Mouse (Mus musculus): ENCODE measurements around the gene Fgfr2. TPM values are rescaled to one million over a fixed set of nuclear protein-coding genes. Genes with fewer than 3 reads are reported as not detected.

The Fgfr2 gene
- polyA plus RNA-seq, 1 experiment from 2014 or later, result 121 TPM

DNA sequence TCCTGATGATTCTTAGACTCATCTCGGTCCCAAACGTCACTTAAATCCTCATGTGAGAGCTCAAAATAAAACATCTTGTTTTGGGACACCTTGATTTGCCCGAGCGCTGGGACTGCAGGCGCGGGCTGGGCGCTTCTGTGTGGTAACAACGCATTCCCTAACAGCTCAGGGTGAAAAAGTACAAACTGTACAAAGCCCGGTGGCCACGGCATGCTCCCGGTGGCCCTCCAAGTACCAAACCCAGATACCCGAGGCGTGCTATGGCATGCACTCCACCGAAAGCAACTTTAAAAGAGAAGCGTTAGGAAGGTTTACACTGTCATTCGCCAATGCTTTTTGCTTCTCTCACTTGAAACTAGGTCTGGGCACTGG lies 2187.7 kb downstream of the Fgfr2 start:
- peak overlapping the region; percentile 50; the same call in 1 of the 2 replicates for H3K9ac ChIP-seq

DNA sequence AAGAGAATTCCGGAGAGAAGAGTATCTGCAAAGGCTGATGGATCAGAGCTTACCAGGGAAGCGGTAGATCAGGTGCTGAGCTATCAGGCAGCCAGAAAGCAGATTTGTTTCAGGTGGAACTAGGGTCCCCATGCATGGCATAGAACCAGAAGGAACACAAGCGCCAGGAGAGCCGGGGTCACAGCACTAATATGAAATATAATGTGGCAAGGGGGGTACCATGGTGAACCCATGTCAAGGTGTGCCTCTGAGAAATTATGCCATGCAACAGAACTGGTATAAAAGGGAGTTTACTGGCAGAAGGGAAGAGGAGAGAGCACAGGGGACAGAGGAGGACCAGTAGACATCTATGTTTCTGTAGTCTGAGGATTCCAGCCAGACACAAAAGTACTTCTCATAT lies 2188.5 kb downstream of the Fgfr2 start:
- Histone ChIP-seq H3K9me3 (no peaks in the 10 kb centered on the region), H3K4me3 (no peak overlapping the region), H3K9ac (no peak overlapping the region), H3K27me3 (peaks cover 72% of the 10 kb centered on the region), H3K36me3 (no peaks in the 10 kb centered on the region), H3K4me1 (peaks cover 10% of the 10 kb centered on the region), H3K27ac (no peak overlapping the region), H3K4me2 (replicated peaks) (no peak overlapping the region)
- WGBS, result 88% methylated on average over 4 of the region's 4 CpGs
- ATAC-seq (ENCODE audit: insufficient number of reproducible peaks, insufficient read depth, low FRiP score, low TSS enrichment), result no peak

More for the DNA sequence above, 2187.7 kb downstream of the Fgfr2 start:
- Histone ChIP-seq H3K9me3 (no peaks in the 10 kb centered on the region), H3K27ac (no peak overlapping the region), H3K4me2 (replicated peaks) (peak overlapping the region; percentile 79), H3K27me3 (peaks cover 72% of the 10 kb centered on the region), H3K36me3 (no peaks in the 10 kb centered on the region), H3K4me1 (peaks cover 10% of the 10 kb centered on the region), H3K4me3 (peak overlapping the region; percentile 54)
- 14% methylated on average over 16 of the region's 16 CpGs for WGBS
- ATAC-seq (ENCODE audit: insufficient number of reproducible peaks, insufficient read depth, low FRiP score, low TSS enrichment), result no peak

DNA sequence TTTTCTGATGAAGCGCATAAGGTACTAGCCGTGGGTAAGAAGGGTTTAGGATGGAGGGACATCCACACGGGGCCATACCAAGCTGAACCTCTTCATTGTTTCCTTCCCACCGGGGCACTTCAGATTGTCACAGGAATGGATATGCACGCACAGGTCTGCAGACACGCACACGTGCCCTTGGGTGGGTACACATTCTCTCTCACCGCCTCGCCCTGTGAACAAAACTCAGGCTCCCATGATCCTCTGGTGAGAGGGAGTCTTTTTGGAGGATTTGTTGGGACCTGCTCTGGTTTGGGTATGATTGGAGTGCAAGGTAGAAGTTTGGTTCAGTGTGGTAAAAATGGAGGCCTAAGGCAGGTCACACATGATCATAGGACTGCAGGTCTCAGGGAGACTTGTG lies 2190.2 kb downstream of the Fgfr2 start:
- Histone ChIP-seq H3K4me2 (replicated peaks) (no peak overlapping the region), H3K4me1 (peaks cover 10% of the 10 kb centered on the region), H3K9me3 (no peaks in the 10 kb centered on the region), H3K36me3 (no peaks in the 10 kb centered on the region), H3K9ac (no peak overlapping the region), H3K27ac (no peak overlapping the region), H3K4me3 (no peak overlapping the region), H3K27me3 (peaks cover 56% of the 10 kb centered on the region)
- 85% methylated on average over 9 of the region's 9 CpGs for WGBS
- ATAC-seq (ENCODE audit: insufficient number of reproducible peaks, insufficient read depth, low FRiP score, low TSS enrichment), result no peak

DNA sequence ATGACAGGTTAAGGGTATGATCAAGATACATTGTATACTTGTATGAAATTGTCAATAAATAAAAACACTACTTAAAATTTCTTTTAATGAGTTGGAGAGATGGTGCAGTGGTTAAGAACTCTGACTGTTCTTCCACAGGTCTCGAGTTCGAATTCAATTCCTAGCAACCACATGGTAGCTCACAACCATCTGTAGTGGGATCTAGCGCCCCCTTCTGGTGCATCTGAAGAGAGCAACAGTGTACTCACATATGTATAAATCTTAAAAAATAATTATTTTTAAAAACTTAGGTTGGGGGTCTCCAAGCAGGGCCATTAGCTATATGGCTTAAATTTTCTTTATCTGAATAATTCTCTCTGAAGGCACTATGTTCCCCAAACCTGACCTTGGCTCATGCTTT lies 2192.7 kb downstream of the Fgfr2 start:
- 61% methylated on average over 3 of the region's 3 CpGs for WGBS
- H3K4me1 ChIP-seq, result no peaks in the 10 kb centered on the region
- H3K36me3 ChIP-seq, result no peaks in the 10 kb centered on the region
- no peak overlapping the region for H3K27ac ChIP-seq
- no peak overlapping the region for H3K4me3 ChIP-seq
- no peak overlapping the region for H3K4me2 ChIP-seq (replicated peaks)
- no peaks in the 10 kb centered on the region for H3K9me3 ChIP-seq
- no peak overlapping the region for H3K9ac ChIP-seq
- peaks cover 30% of the 10 kb centered on the region for H3K27me3 ChIP-seq
- ATAC-seq (ENCODE audit: insufficient number of reproducible peaks, insufficient read depth, low FRiP score, low TSS enrichment), result no peak

DNA sequence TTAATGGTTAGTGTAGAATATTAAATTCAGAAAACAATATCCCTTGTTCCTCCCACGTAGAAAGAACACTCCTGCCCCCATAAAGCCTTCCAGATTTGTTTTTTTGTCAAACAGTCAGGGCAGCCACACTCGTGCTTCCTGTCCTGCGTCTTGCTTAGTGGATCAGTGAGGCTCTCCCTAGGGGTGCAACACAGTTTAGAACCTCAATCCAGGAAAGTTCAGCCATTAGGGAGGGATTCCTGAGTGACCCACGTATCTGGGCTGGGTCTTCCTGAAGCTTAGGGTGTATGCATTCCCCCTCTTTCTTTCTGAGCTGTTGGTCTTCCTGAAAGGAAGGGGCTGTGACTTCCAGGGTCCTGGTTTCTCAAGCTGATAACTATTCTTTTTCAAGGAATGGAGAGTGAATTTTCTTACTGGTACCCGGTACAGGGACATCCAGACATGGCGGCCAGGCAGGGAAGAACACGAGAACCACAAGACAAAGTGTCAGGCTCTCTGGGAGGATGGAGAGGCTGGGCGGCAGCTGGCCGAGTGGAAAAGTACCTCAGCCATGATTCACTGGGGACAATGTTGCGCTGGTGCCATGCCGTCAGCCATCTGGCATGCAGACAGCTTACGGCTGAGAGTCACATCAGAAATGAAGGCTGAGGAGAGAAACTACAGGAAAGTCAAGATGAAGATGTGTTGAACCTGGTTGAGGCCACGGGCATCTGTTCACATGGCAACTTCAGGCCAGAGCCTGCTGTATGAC lies 2200.0 kb downstream of the Fgfr2 start:
- no peak for ATAC-seq (ENCODE audit: insufficient number of reproducible peaks, insufficient read depth, low FRiP score, low TSS enrichment)
- Histone ChIP-seq H3K9me3 (no peaks in the 10 kb centered on the region), H3K4me3 (no peak overlapping the region), H3K27me3 (no peaks in the 10 kb centered on the region), H3K4me2 (replicated peaks) (no peak overlapping the region), H3K27ac (no peak overlapping the region), H3K36me3 (no peaks in the 10 kb centered on the region), H3K4me1 (no peaks in the 10 kb centered on the region), H3K9ac (no peak overlapping the region)
- WGBS, result 64% methylated on average over 13 of the region's 13 CpGs

DNA sequence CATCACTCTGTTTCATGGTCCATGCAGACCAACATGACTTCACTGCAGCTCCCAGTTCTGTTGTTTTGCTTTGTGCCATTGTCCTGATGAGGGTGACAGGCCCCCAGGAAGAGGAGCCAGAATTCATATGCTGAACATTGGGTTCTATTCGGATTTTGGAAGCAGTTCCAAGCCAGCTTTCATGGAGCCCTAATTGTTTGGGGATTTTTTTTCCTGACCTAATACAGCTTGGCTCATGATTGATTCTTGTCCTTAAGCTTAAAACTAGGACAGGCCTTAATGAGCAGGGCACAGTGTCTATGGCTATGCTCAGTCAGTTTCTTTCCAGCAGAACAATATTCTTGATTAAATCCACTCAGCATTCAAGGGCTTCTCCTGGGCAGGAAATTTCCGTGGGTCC lies 2204.9 kb downstream of the Fgfr2 start:
- no peak overlapping the region for H3K4me3 ChIP-seq
- no peak overlapping the region for H3K9ac ChIP-seq
- WGBS, result 61% methylated on average over 2 of the region's 2 CpGs
- H3K4me1 ChIP-seq, result no peaks in the 10 kb centered on the region
- H3K27me3 ChIP-seq, result no peaks in the 10 kb centered on the region
- no peak overlapping the region for H3K4me2 ChIP-seq (replicated peaks)
- no peaks in the 10 kb centered on the region for H3K9me3 ChIP-seq
- no peak for ATAC-seq (ENCODE audit: insufficient number of reproducible peaks, insufficient read depth, low FRiP score, low TSS enrichment)
- H3K27ac ChIP-seq, result no peak overlapping the region
- H3K36me3 ChIP-seq, result no peaks in the 10 kb centered on the region

DNA sequence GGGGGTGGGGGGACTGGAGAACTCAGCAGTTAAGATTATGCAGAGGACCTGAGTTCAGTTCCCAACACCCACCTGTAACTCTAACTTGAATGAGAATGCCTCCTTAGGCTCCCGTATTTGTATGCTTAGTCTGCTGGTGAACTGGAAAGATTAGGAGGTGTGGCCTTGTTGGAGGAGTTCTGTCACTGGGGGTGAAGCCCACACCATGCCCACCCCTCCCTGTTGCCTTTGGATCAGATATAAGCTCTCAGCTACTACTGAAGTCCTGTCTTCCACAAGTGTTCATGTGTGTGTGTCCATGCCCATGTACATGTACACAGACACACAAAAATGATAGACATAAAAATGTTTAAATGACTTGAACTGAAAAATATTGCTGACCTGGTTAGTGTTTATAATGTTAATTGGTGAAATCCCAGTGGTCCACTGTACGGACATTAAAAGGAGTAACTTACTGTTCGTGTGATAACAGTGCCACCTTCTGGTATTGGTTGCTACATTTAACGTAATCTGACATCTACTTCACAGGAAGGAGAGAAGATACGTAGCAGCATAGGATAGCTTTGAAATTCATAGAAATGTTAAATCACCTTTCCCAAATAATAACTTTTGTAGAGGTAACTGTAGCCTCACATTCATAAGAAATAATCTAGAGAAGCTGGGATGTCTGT lies 2208.3 kb downstream of the Fgfr2 start:
- ATAC-seq (ENCODE audit: insufficient number of reproducible peaks, insufficient read depth, low FRiP score, low TSS enrichment), result no peak
- Histone ChIP-seq H3K36me3 (0 out of 2 replicates have a peak, but pooled peaks cover 12% of the 10 kb centered on the region), H3K4me1 (no peaks in the 10 kb centered on the region), H3K27me3 (no peaks in the 10 kb centered on the region), H3K9me3 (no peaks in the 10 kb centered on the region), H3K4me3 (no peak overlapping the region), H3K27ac (no peak overlapping the region), H3K9ac (no peak overlapping the region), H3K4me2 (replicated peaks) (no peak overlapping the region)
- WGBS, result 50% methylated on average over 5 of the region's 5 CpGs

DNA sequence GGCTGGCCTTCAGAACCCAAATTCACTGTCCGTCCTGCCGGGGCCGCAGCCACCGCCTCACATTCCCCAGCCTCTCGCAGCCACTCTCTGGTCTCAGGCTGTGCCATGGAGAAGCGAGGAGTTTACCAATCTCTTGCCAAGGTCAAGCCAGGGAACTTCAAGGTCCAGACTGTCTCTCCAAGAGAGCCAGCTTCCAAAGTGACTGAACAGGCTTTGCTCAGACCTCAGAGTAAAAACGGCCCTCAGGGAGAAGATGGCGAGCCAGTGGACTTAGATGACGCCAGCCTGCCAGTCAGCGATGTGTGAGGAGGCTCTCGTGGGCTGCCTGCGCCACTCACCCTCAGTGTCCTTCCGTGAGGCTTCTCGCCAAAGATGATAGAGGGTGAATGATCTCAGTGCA lies 2212.3 kb downstream of the Fgfr2 start:
- Histone ChIP-seq H3K27ac (no peak overlapping the region), H3K27me3 (no peaks in the 10 kb centered on the region), H3K9me3 (no peaks in the 10 kb centered on the region), H3K4me2 (replicated peaks) (no peak overlapping the region), H3K4me1 (no peaks in the 10 kb centered on the region), H3K9ac (no peak overlapping the region), H3K36me3 (peaks cover 22% of the 10 kb centered on the region; the same call in 1 of the 2 replicates), H3K4me3 (no peak overlapping the region)
- 92% methylated on average over 14 of the region's 14 CpGs for WGBS
- ATAC-seq (ENCODE audit: insufficient number of reproducible peaks, insufficient read depth, low FRiP score, low TSS enrichment), result no peak

DNA sequence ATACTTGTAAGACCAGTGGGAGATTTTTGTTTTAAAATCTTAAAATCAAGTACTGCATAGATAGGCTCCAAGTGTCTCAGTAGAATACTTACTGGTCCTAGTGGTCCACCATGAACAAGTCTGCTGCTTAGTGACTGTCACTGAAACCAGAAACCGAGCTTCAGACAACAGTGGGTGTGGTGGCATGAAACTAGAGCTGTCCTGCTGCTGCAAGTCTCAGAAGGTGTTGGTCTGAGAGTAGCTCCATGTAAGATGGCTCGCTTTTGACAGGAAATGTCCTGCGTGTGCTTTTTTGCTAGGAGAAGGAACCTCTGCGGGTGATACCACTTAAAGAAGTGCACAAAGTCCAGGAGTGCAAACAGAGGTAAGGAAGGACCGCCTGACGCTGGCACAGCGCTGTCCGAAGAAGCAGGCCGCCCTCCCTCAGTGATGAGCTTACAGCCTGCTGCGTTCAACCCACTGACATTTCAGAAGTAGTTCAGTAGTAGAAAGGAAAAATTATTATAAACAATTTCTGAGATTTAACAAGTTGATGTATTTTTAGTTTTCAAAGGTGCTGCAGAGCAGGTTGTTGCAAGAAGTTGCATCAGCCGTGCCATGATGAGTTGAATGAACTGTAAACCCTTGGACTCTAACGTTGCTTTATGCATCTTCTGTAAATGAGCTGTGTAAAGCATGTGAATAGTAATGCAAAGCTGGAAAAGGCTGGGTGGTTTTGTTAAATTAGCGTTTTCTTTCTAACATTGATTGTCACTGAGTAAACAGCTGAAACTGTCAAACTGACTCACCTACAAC lies 2218.4 kb downstream of the Fgfr2 start:
- 87% methylated on average over 13 of the region's 13 CpGs for WGBS
- no peaks in the 10 kb centered on the region for H3K4me1 ChIP-seq
- no peak overlapping the region for H3K9ac ChIP-seq
- H3K36me3 ChIP-seq, result peaks cover 14% of the 10 kb centered on the region
- ATAC-seq (ENCODE audit: insufficient number of reproducible peaks, insufficient read depth, low FRiP score, low TSS enrichment), result no peak
- H3K4me3 ChIP-seq, result no peak overlapping the region
- H3K4me2 ChIP-seq (replicated peaks), result no peak overlapping the region
- H3K27ac ChIP-seq, result no peak overlapping the region
- no peaks in the 10 kb centered on the region for H3K9me3 ChIP-seq
- no peaks in the 10 kb centered on the region for H3K27me3 ChIP-seq

DNA sequence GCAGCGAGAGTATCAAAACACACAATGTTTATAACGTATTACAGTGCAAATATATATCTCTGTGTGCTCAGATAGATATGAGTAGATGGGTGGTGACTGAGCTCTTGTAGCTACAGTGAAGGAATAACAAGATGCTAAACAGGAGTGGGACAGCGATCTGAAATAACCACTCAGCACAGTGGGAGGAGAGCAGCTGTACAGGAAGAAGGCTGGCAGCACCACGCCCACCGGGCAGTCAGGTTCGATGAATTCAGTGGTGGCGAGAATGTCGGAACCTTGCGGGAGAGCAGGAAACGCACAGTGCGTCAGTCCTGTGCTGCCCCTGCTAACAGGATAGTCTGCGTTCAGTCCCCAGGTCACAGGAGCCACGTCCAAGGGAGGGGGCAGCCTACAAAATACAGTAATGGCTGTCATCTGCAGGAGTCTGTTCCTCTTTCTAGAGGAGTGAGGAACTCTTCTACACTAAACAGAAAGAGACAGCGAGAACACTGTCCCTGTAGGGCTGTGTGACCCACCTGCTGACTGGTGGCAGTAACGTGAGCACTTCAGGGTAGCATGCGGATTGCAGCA lies 2219.6 kb downstream of the Fgfr2 start:
- peaks cover 12% of the 10 kb centered on the region for H3K36me3 ChIP-seq
- no peak overlapping the region for H3K9ac ChIP-seq
- H3K4me2 ChIP-seq (replicated peaks), result no peak overlapping the region
- WGBS, result 87% methylated on average over 16 of the region's 16 CpGs
- H3K27me3 ChIP-seq, result no peaks in the 10 kb centered on the region
- no peaks in the 10 kb centered on the region for H3K4me1 ChIP-seq
- H3K4me3 ChIP-seq, result no peak overlapping the region
- ATAC-seq (ENCODE audit: insufficient number of reproducible peaks, insufficient read depth, low FRiP score, low TSS enrichment), result no peak
- no peak overlapping the region for H3K27ac ChIP-seq
- H3K9me3 ChIP-seq, result no peaks in the 10 kb centered on the region

DNA sequence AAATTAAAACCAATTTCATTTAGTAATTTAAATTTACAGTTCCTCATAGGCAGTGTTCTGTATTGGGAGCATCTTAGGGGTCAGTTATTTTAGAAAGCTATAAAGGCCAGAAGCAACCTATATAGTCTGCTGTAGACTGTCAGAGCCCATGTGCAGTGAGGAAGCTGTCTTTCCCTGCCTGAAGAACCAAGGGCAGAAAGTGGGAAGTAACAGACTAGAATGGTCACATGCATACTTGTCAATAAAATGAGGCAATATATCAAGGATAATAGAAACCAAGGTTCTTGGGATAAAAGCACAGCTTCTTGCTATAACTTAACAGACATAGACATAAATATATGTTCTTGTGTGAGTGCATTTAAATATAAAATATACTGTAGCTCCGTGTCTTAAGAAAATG lies 2220.2 kb downstream of the Fgfr2 start:
- H3K4me1 ChIP-seq, result no peaks in the 10 kb centered on the region
- no peak overlapping the region for H3K9ac ChIP-seq
- WGBS, result 88% methylated on average over 1 of the region's 1 CpGs

More for the DNA sequence above, 2220.2 kb downstream of the Fgfr2 start:
- Histone ChIP-seq H3K27me3 (no peaks in the 10 kb centered on the region), H3K4me3 (no peak overlapping the region), H3K27ac (no peak overlapping the region), H3K9me3 (no peaks in the 10 kb centered on the region), H3K4me2 (replicated peaks) (no peak overlapping the region), H3K36me3 (peaks cover 11% of the 10 kb centered on the region)
- no peak for ATAC-seq (ENCODE audit: insufficient number of reproducible peaks, insufficient read depth, low FRiP score, low TSS enrichment)

Data from embryonic facial prominence, embryonic 12.5 days (tissue).